Mouse (Mus musculus) forebrain, postnatal 0 days (tissue): Measurements from ENCODE around the gene Rcc2. TPM values are rescaled to one million over a fixed set of nuclear protein-coding genes. Genes with fewer than 3 reads are reported as not detected.

Experiments used
- ATAC-seq: fragments of 200-750 bp; cut with Nextera tagmentation; 2 replicates; pipeline ENCODE4 v1.8.0; 2017; ENCODE audit warnings: mild to moderate bottlenecking, moderate library complexity
- DNase-seq: peaks from one replicate; pipeline ENCODE4 v3.0.0-alpha.2; 2015
- H3K27ac ChIP-seq: fragments of 300-500 bp; sonication (generic); 2 replicates; pipeline ENCODE4 v1.5.1; 2014; ENCODE audit warnings: low read depth, mild to moderate bottlenecking, antibody characterized with exemption, low read length, moderate library complexity, mixed read lengths
- H3K27me3 ChIP-seq: fragments of 300-500 bp; sonication (generic); 2 replicates; pipeline ENCODE4 v1.6.1; 2014; ENCODE audit warnings: mild to moderate bottlenecking, low read length, mixed read lengths; ENCODE audit not compliant: insufficient read depth
- H3K36me3 ChIP-seq: fragments of 300-500 bp; sonication (generic); 2 replicates; pipeline ENCODE4 v1.6.1; 2014; ENCODE audit warnings: mild to moderate bottlenecking, moderate library complexity; ENCODE audit not compliant: insufficient read depth
- H3K4me1 ChIP-seq: fragments of 300-500 bp; sonication (generic); 2 replicates; pipeline ENCODE4 v1.6.1; 2014; ENCODE audit warnings: antibody characterized with exemption; ENCODE audit not compliant: insufficient read depth
- H3K4me2 ChIP-seq: fragments of 300-500 bp; sonication (generic); 2 replicates; pipeline ENCODE4 v1.6.1; 2014; ENCODE audit warnings: low read depth, mild to moderate bottlenecking, moderate library complexity
- H3K4me3 ChIP-seq: fragments of 300-500 bp; sonication (generic); 2 replicates; pipeline ENCODE4 v1.5.1; 2014; ENCODE audit warnings: low read depth, low read length, mixed read lengths
- H3K9ac ChIP-seq: fragments of 300-500 bp; sonication (generic); 2 replicates; pipeline ENCODE4 v1.6.1; 2014; ENCODE audit warnings: mild to moderate bottlenecking
- H3K9me3 ChIP-seq: fragments of 300-500 bp; sonication (generic); 2 replicates; pipeline ENCODE4 v1.6.1; 2016; ENCODE audit warnings: low read length
- CTCF ChIP-seq: sonication (generic); IDR thresholded peaks from 2 replicates; pipeline ENCODE4 v1.5.1; 2016; ENCODE audit warnings: antibody characterized with exemption, control low read depth, low read depth
- WGBS: fragments of 180-500 bp; shearing (Covaris S2); extraction: QIAGEN DNeasy Blood & Tissue Kit; methylation state at CpG from one replicate; pipeline ENCODE4 v1.1.7; 2014; 5-methylcytosine and 5-hydroxymethylcytosine counted together
- polyA plus RNA-seq: library from polyadenylated mRNA; unstranded; fragments of >200 nt; fragmentation: Nextera tagmentation; extraction: Ambion mirVana; gene quantifications from 2 replicates; pipeline ENCODE4 v1.2.1, GENCODE M21; 2015
- total RNA-seq: library from RNA; depleted of rRNA; stranded (reverse); fragments of >200 nt; gene quantifications from 2 replicates; pipeline ENCODE4 v1.2.3, GENCODE M21; 2014; rRNA removed

Rcc2 gene
- 55.2 and 62.3 TPM in 2 replicates for total RNA-seq
- polyA plus RNA-seq: 20.3 and 20.8 TPM in 2 replicates

GRCm38 (mm10) chr4:140700269-140701018 lies at the start of gene Rcc2:
Gene Rcc2, plus strand, starts transcription at chr4:140700541.
- WGBS: 8% methylated on average over 20 of the region's 20 CpGs
- H3K4me1 ChIP-seq: peaks cover 5% of the 10 kb centered on the region; the same call in 1 of the 2 replicates

GRCm38 (mm10) chr4:140653835-140654583 lies 46.3 kb upstream of the Rcc2 start:
- no peak for TF ChIP-seq CTCF
- no peak overlapping the region for H3K4me3 ChIP-seq

More at GRCm38 (mm10) chr4:140700269-140701018, at the start of gene Rcc2:
- H3K27ac ChIP-seq: peak within 1 kb of the TSS; percentile 93
- peak within 1 kb of the TSS; percentile 96 for H3K4me3 ChIP-seq
- ATAC-seq: no peak
- no peaks in the 10 kb centered on the region for H3K36me3 ChIP-seq
- no peaks in the 10 kb centered on the region for H3K9me3 ChIP-seq
- TF ChIP-seq CTCF: no peak
- peak within 1 kb of the TSS; percentile 87 for H3K4me2 ChIP-seq
- peaks cover 12% of the 10 kb centered on the region for H3K27me3 ChIP-seq
- DNase-seq: no peak
- peak within 1 kb of the TSS; percentile 67 for H3K9ac ChIP-seq

DNA sequence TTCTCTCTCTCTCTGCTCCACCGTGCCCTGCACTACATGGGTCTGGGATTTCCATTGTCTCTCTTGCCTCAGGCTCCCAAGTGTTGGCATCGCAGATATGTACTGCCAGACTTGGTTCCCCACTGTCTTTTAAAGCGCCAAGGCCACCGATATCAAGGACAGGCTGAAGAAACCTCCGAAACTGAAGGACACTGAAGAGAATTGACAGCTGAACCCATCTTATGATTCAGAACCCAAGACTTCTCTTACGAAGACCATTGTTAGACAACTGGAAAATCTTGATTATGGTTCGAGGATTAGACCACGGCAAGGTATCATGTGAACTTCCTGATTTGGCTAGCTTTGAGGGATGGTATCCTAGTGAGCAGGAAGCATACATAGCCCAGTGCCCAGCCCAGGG lies 45.5 kb upstream of the Rcc2 start:
- Histone ChIP-seq H3K36me3 (no peaks in the 10 kb centered on the region), H3K4me1 (0 out of 2 replicates have a peak, but pooled peaks cover 7% of the 10 kb centered on the region), H3K27ac (no peak overlapping the region), H3K4me3 (no peak overlapping the region), H3K9ac (no peak overlapping the region), H3K4me2 (no peak overlapping the region), H3K27me3 (no peaks in the 10 kb centered on the region), H3K9me3 (no peaks in the 10 kb centered on the region)
- no peak for TF ChIP-seq CTCF
- DNase-seq: no peak
- 73% methylated on average over 8 of the region's 8 CpGs for WGBS
- no peak for ATAC-seq

More at GRCm38 (mm10) chr4:140653835-140654583, 46.3 kb upstream of the Rcc2 start:
- Histone ChIP-seq H3K36me3 (no peaks in the 10 kb centered on the region), H3K27ac (no peak overlapping the region), H3K4me2 (no peak overlapping the region), H3K27me3 (no peaks in the 10 kb centered on the region), H3K4me1 (peaks cover 13% of the 10 kb centered on the region), H3K9ac (no peak overlapping the region), H3K9me3 (no peaks in the 10 kb centered on the region)
- no peak for ATAC-seq
- 45% methylated on average over 14 of the region's 14 CpGs for WGBS
- DNase-seq: no peak

GRCm38 (mm10) chr4:140656529-140656928 lies 43.8 kb upstream of the Rcc2 start:
- WGBS: 59% methylated on average over 8 of the region's 8 CpGs
- Histone ChIP-seq H3K27ac (no peak overlapping the region), H3K36me3 (no peaks in the 10 kb centered on the region), H3K9ac (no peak overlapping the region), H3K4me1 (0 out of 2 replicates have a peak, but pooled peaks cover 7% of the 10 kb centered on the region), H3K9me3 (no peaks in the 10 kb centered on the region), H3K4me2 (no peak overlapping the region), H3K27me3 (no peaks in the 10 kb centered on the region), H3K4me3 (no peak overlapping the region)
- DNase-seq: no peak
- TF ChIP-seq CTCF: no peak
- ATAC-seq: no peak

GRCm38 (mm10) chr4:140657681-140658575 lies 42.4 kb upstream of the Rcc2 start:
- Histone ChIP-seq H3K4me2 (peak overlapping the region; percentile 5; the same call in 1 of the 2 replicates), H3K9me3 (no peaks in the 10 kb centered on the region), H3K27me3 (no peaks in the 10 kb centered on the region), H3K36me3 (no peaks in the 10 kb centered on the region), H3K9ac (0 out of 2 replicates have a peak overlapping the region, but pooled peaks have one; percentile 18), H3K4me1 (0 out of 2 replicates have a peak, but pooled peaks cover 7% of the 10 kb centered on the region), H3K4me3 (no peak overlapping the region), H3K27ac (peak overlapping the region; percentile 64)
- 10% methylated on average over 24 of the region's 24 CpGs for WGBS
- peak; percentile 92 for ATAC-seq
- peak; percentile 77 for DNase-seq
- TF ChIP-seq CTCF: no peak

DNA sequence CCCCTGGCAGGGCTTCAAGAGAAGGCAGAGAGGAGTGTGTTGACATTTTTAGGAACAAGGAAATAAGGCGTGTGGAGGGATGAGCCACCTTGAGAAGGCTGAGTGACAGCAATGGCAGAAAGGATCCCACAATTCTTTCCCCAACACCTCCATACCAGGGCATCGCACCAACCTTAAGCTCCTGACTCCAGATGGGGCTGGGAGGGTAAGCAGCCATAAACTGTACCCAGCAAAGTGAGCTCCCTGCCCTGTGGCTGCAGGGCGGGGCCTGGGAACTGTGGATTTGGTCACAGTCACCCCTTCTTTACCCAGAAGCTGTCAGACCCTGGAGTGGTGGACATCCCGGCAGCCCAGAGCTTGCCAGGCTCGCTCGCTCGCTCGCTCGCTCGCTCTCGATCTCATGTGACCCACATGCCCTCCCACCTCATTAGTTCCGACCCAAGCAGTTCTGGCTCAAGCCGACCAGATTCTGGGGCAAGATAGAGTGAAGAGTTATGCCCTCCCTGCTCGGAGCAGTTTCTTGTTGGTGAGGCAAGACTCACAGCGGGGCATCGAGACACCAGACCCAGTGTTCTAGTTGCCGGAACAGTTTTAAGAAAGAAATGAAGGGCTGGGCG lies 38.8 kb upstream of the Rcc2 start:
- no peak for TF ChIP-seq CTCF
- H3K4me2 ChIP-seq: no peak overlapping the region
- no peak overlapping the region for H3K4me3 ChIP-seq
- WGBS: 78% methylated on average over 18 of the region's 18 CpGs
- H3K27ac ChIP-seq: no peak overlapping the region
- ATAC-seq (no peak), DNase-seq (no peak)
- no peaks in the 10 kb centered on the region for H3K27me3 ChIP-seq
- no peaks in the 10 kb centered on the region for H3K9me3 ChIP-seq
- H3K4me1 ChIP-seq: 0 out of 2 replicates have a peak, but pooled peaks cover 7% of the 10 kb centered on the region
- no peaks in the 10 kb centered on the region for H3K36me3 ChIP-seq
- H3K9ac ChIP-seq: no peak overlapping the region
